Mouse (Mus musculus) stomach, embryonic 15.5 days (tissue): ENCODE measurements at regions not wholly inside any gene's neighbourhood (a gene's known extent, or its start where the extent isn't known, plus 50 kb on each side); places are given as distances from the start of the nearest gene placed in this dataset.

Experiments
- ATAC-seq: fragments of 200-750 bp; cut with Nextera tagmentation; 2 replicates; pipeline ENCODE4 v1.8.0; 2017; ENCODE audit warnings: low read depth, moderate number of reproducible peaks, moderate TSS enrichment; ENCODE audit not compliant: insufficient read depth, low FRiP score
- H3K27ac ChIP-seq: fragments of 300-500 bp; sonication (generic); 2 replicates; pipeline ENCODE4 v1.5.1; 2015; ENCODE audit warnings: mild to moderate bottlenecking, inconsistent platforms
- H3K27me3 ChIP-seq: fragments of 300-500 bp; sonication (generic); replicated peaks from 2 replicates; pipeline ENCODE4 v1.6.1; 2015; ENCODE audit warnings: inconsistent platforms
- H3K36me3 ChIP-seq: fragments of 300-500 bp; sonication (generic); 2 replicates; pipeline ENCODE4 v1.6.1; 2015; ENCODE audit warnings: inconsistent platforms
- H3K4me1 ChIP-seq: fragments of 300-500 bp; sonication (generic); 2 replicates; pipeline ENCODE4 v1.6.1; 2015; ENCODE audit warnings: inconsistent platforms
- H3K4me2 ChIP-seq: fragments of 300-500 bp; sonication (generic); 2 replicates; pipeline ENCODE4 v1.6.1; 2015; ENCODE audit warnings: mild to moderate bottlenecking, inconsistent platforms
- H3K4me3 ChIP-seq: fragments of 300-500 bp; sonication (generic); replicated peaks from 2 replicates; pipeline ENCODE4 v1.5.1; 2015; ENCODE audit warnings: inconsistent platforms
- H3K9ac ChIP-seq: fragments of 300-500 bp; sonication (generic); 2 replicates; pipeline ENCODE4 v1.6.1; 2015; ENCODE audit warnings: inconsistent platforms
- H3K9me3 ChIP-seq: fragments of 300-500 bp; sonication (generic); 2 replicates; pipeline ENCODE4 v1.6.1; 2016; ENCODE audit warnings: inconsistent platforms
- WGBS: fragments of 180-500 bp; shearing (Covaris S2); methylation state at CpG from one replicate; pipeline ENCODE4 v1.1.7; 2015; 5-methylcytosine and 5-hydroxymethylcytosine counted together

DNA sequence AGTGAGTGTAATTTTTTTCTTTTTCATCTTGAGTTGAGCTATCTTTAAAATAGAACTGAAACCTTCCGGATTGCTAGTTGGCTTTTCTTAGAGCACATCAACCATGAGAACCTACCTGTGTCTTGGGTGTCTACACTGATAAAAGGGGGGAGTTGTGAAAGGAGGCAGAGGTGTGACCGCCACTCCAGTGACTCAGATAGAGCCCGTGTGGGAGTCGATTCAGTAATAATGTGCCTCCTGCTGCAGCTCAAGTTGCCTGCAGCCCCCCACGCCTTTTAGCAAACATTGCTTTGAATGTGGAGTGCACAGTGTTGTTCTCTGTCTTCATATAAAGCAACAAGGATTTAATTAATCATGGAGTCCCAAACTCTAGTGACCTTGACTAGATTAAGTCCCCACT, 162.6 kb downstream of the Kcnrg start:
- Histone ChIP-seq H3K4me3 (no peak overlapping the region), H3K4me1 (no peaks in the 10 kb centered on the region), H3K9ac (no peak overlapping the region), H3K4me2 (no peak overlapping the region), H3K27ac (no peak overlapping the region), H3K27me3 (no peaks in the 10 kb centered on the region), H3K36me3 (no peaks in the 10 kb centered on the region), H3K9me3 (no peaks in the 10 kb centered on the region)
- no peak for ATAC-seq
- 59% methylated on average over 5 of the region's 5 CpGs for WGBS

GRCm38 (mm10) chr14:61774171-61774570, 166.9 kb downstream of the Kcnrg start:
- Histone ChIP-seq H3K4me2 (no peak overlapping the region), H3K27me3 (no peaks in the 10 kb centered on the region), H3K4me3 (no peak overlapping the region), H3K4me1 (no peaks in the 10 kb centered on the region), H3K27ac (no peak overlapping the region), H3K9me3 (no peaks in the 10 kb centered on the region), H3K9ac (no peak overlapping the region), H3K36me3 (no peaks in the 10 kb centered on the region)
- 77% methylated on average over 3 of the region's 3 CpGs for WGBS
- ATAC-seq = no peak

GRCm38 (mm10) chr14:61778618-61779017, 171.4 kb downstream of the Kcnrg start:
- ATAC-seq = no peak
- no peaks in the 10 kb centered on the region for H3K9me3 ChIP-seq
- H3K4me1 ChIP-seq = no peaks in the 10 kb centered on the region
- no peaks in the 10 kb centered on the region for H3K27me3 ChIP-seq
- 73% methylated on average over 5 of the region's 5 CpGs for WGBS
- H3K4me3 ChIP-seq = no peak overlapping the region
- no peaks in the 10 kb centered on the region for H3K36me3 ChIP-seq
- H3K4me2 ChIP-seq = no peak overlapping the region
- no peak overlapping the region for H3K27ac ChIP-seq
- no peak overlapping the region for H3K9ac ChIP-seq

DNA sequence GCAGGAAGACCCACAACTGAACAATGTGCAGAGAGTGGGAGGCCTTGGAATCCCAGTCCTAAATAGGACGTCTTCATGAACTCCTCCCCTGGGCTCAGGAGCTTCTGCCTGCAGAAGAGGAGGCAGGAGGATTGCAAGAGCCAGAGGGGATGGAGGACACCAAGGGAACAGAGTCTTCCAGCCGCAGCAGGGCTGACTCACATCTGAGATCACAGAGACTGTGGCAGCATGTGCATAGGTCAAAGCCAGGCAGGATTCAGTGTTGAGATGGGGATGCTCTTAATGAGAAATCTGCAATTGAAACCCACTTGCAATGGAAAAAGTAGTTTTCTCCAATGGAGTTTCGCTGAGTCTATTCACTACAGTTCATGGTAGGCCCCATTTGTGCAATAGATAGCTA, 175.9 kb downstream of the Kcnrg start:
- Histone ChIP-seq H3K4me1 (no peaks in the 10 kb centered on the region), H3K4me2 (no peak overlapping the region), H3K9me3 (no peaks in the 10 kb centered on the region), H3K9ac (no peak overlapping the region), H3K4me3 (no peak overlapping the region), H3K36me3 (no peaks in the 10 kb centered on the region), H3K27ac (no peak overlapping the region), H3K27me3 (no peaks in the 10 kb centered on the region)
- WGBS = 83% methylated on average over 3 of the region's 3 CpGs
- no peak for ATAC-seq

- Histone ChIP-seq H3K9me3 (no peaks in the 10 kb centered on the region), H3K4me2 (no peak overlapping the region), H3K9ac (no peak overlapping the region), H3K27me3 (no peaks in the 10 kb centered on the region), H3K4me1 (no peaks in the 10 kb centered on the region), H3K27ac (no peak overlapping the region), H3K4me3 (no peak overlapping the region), H3K36me3 (no peaks in the 10 kb centered on the region)
- ATAC-seq = no peak
- WGBS = 90% methylated on average over 4 of the region's 4 CpGs
These were observed 177.4 kb downstream of the Kcnrg start for GRCm38 (mm10) chr14:61784609-61785008.

- no peak for ATAC-seq
- no peak overlapping the region for H3K27ac ChIP-seq
- no peak overlapping the region for H3K9ac ChIP-seq
- no peak overlapping the region for H3K4me3 ChIP-seq
- no peaks in the 10 kb centered on the region for H3K4me1 ChIP-seq
- no peaks in the 10 kb centered on the region for H3K36me3 ChIP-seq
- no peak overlapping the region for H3K4me2 ChIP-seq
- H3K9me3 ChIP-seq = no peaks in the 10 kb centered on the region
- H3K27me3 ChIP-seq = no peaks in the 10 kb centered on the region
These were observed 178.8 kb downstream of the Kcnrg start for GRCm38 (mm10) chr14:61786031-61786430.

DNA sequence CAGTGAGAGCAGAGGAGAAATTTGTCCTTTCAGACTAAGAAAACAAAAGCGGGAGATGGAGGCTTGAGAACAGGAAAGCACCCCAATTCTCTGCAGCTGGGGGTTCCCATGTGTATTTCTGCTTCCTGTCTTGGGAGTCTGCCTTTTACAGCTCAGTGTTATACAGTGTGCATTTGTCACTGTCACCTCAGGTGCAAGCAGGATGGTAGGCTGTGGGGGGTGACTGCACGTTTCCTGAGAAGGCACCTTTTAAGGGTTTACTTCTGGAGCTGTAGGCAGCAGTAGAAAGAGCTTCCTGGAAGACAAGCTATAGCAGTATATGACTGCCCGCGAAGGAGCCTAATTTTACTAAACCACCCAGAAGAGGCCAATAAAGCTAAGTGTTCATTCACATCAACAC, 180.5 kb downstream of the Kcnrg start:
- 66% methylated on average over 4 of the region's 4 CpGs for WGBS

GRCm38 (mm10) chr14:61788998-61789790, 181.9 kb downstream of the Kcnrg start:
- no peak overlapping the region for H3K4me3 ChIP-seq
- no peaks in the 10 kb centered on the region for H3K4me1 ChIP-seq
- no peak for ATAC-seq
- no peak overlapping the region for H3K27ac ChIP-seq
- no peaks in the 10 kb centered on the region for H3K9me3 ChIP-seq
- H3K9ac ChIP-seq = no peak overlapping the region
- no peaks in the 10 kb centered on the region for H3K27me3 ChIP-seq
- 84% methylated on average over 20 of the region's 20 CpGs for WGBS
- H3K4me2 ChIP-seq = no peak overlapping the region
- no peaks in the 10 kb centered on the region for H3K36me3 ChIP-seq

More for the DNA sequence above, 180.5 kb downstream of the Kcnrg start:
- Histone ChIP-seq H3K27me3 (no peaks in the 10 kb centered on the region), H3K36me3 (no peaks in the 10 kb centered on the region), H3K4me3 (no peak overlapping the region), H3K4me1 (no peaks in the 10 kb centered on the region), H3K9ac (no peak overlapping the region), H3K4me2 (no peak overlapping the region), H3K27ac (no peak overlapping the region), H3K9me3 (no peaks in the 10 kb centered on the region)
- no peak for ATAC-seq

- no peak overlapping the region for H3K4me3 ChIP-seq
- H3K9ac ChIP-seq = no peak overlapping the region
- H3K4me2 ChIP-seq = no peak overlapping the region
- 79% methylated on average over 7 of the region's 7 CpGs for WGBS
- H3K9me3 ChIP-seq = no peaks in the 10 kb centered on the region
- H3K4me1 ChIP-seq = no peaks in the 10 kb centered on the region
- no peak for ATAC-seq
- H3K27ac ChIP-seq = no peak overlapping the region
- H3K36me3 ChIP-seq = no peaks in the 10 kb centered on the region
- H3K27me3 ChIP-seq = no peaks in the 10 kb centered on the region
These were observed 188.9 kb downstream of the Kcnrg start for GRCm38 (mm10) chr14:61795976-61796645.

- WGBS = 89% methylated on average over 7 of the region's 7 CpGs
- Histone ChIP-seq H3K27ac (no peak overlapping the region), H3K9ac (no peak overlapping the region), H3K27me3 (no peaks in the 10 kb centered on the region), H3K4me1 (no peaks in the 10 kb centered on the region), H3K4me2 (no peak overlapping the region), H3K4me3 (no peak overlapping the region), H3K9me3 (no peaks in the 10 kb centered on the region), H3K36me3 (no peaks in the 10 kb centered on the region)
- ATAC-seq = no peak
These were observed 189.4 kb downstream of the Kcnrg start for GRCm38 (mm10) chr14:61796671-61797070.

- no peaks in the 10 kb centered on the region for H3K4me1 ChIP-seq
- H3K27ac ChIP-seq = no peak overlapping the region
These were observed 196.2 kb downstream of the Kcnrg start for GRCm38 (mm10) chr14:61803421-61803925.

DNA sequence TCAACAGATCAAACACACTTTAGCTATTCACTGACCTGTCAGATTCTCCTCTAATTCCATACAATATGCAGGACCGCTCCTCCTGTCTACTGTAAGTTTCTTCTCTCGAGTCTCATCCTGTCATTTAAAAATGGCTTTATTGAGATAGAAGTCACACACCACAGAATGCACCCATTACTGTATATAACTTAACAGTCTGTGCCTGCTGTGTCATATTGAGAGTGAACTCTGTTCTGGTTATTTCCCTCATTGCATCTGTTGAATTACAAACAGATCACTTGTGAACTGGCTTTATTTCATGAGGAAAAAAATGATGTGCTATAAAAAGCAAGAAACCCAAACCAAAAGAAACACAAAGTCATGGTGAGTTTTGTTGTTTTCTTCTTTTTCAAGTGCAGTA, 198.2 kb downstream of the Kcnrg start:
- H3K9ac ChIP-seq = no peak overlapping the region
- H3K4me1 ChIP-seq = peaks cover 5% of the 10 kb centered on the region; the same call in 1 of the 2 replicates
- H3K9me3 ChIP-seq = no peaks in the 10 kb centered on the region
- no peak overlapping the region for H3K4me2 ChIP-seq
- no peak overlapping the region for H3K27ac ChIP-seq
- no peaks in the 10 kb centered on the region for H3K36me3 ChIP-seq
- no peak for ATAC-seq
- 72% methylated on average over 2 of the region's 2 CpGs for WGBS
- H3K4me3 ChIP-seq = no peak overlapping the region
- H3K27me3 ChIP-seq = no peaks in the 10 kb centered on the region

More at GRCm38 (mm10) chr14:61803421-61803925, 196.2 kb downstream of the Kcnrg start:
- H3K4me3 ChIP-seq = no peak overlapping the region
- no peak for ATAC-seq
- no peak overlapping the region for H3K9ac ChIP-seq
- H3K9me3 ChIP-seq = no peaks in the 10 kb centered on the region
- no peaks in the 10 kb centered on the region for H3K36me3 ChIP-seq
- H3K4me2 ChIP-seq = no peak overlapping the region
- no peaks in the 10 kb centered on the region for H3K27me3 ChIP-seq
- 61% methylated on average over 1 of the region's 1 CpGs for WGBS
